Mouse (Mus musculus) olfactory bulb, adult 2 months (tissue): Measurements from ENCODE around the gene Rpp25. TPM values are rescaled to one million over a fixed set of nuclear protein-coding genes. Genes with fewer than 3 reads are reported as not detected.

ENCODE experiments used
- H3K27ac ChIP-seq: fragments of 200-500 bp; 2 replicates; pipeline ENCODE4 v1.5.1; 2012; ENCODE audit warnings: low read depth, low read length; ENCODE audit not compliant: insufficient read depth
- H3K4me1 ChIP-seq: fragments of 200-500 bp; 2 replicates; pipeline ENCODE4 v1.6.1; 2012; ENCODE audit warnings: low read length; ENCODE audit not compliant: control insufficient read depth, insufficient read depth
- H3K4me3 ChIP-seq: fragments of 200-500 bp; 2 replicates; pipeline ENCODE4 v1.5.1; 2012; ENCODE audit warnings: mild to moderate bottlenecking, low read depth, low read length, moderate library complexity; ENCODE audit not compliant: insufficient read depth
- CTCF ChIP-seq: fragments of 200-500 bp; IDR thresholded peaks from 2 replicates; pipeline ENCODE4 v1.5.1; 2012; ENCODE audit warnings: low read depth, mild to moderate bottlenecking, low read length, moderate library complexity; ENCODE audit not compliant: insufficient read depth
- POLR2A ChIP-seq: fragments of 200-500 bp; IDR thresholded peaks from 2 replicates; pipeline ENCODE4 v1.6.1; 2012; ENCODE audit warnings: mild to moderate bottlenecking, low read depth, low read length, moderate library complexity; ENCODE audit not compliant: insufficient read depth
- WGBS: fragments of 180-500 bp; shearing (Covaris S2); methylation state at CpG from one replicate; pipeline ENCODE4 v1.1.7; 2018; 5-methylcytosine and 5-hydroxymethylcytosine counted together
- polyA plus RNA-seq: library from polyadenylated mRNA; stranded (reverse); fragments of >200 nt; gene quantifications from 2 replicates; pipeline ENCODE4 v1.2.4, GENCODE M21; 2012; ENCODE audit warnings: low replicate concordance; ENCODE audit not compliant: missing spikeins, insufficient read depth, insufficient read length

Rpp25 gene
- polyA plus RNA-seq, result not detected in 2 replicates

GRCm38 (mm10) chr9:57503622-57504380, at the start of gene Rpp25:
Gene Rpp25 (plus strand): TSS chr9:57504026.
- H3K4me3 ChIP-seq, result peak within 1 kb of the TSS; percentile 60
- TF ChIP-seq CTCF (no peak), POLR2A (peak; percentile 54; the same call in 1 of the 2 replicates)
- WGBS, result 1% methylated on average over 46 of the region's 46 CpGs
- peaks cover 30% of the 10 kb centered on the region for H3K4me1 ChIP-seq
- H3K27ac ChIP-seq, result peak within 1 kb of the TSS; percentile 97

GRCm38 (mm10) chr9:57459707-57460106, 44.1 kb upstream of the Rpp25 start:
- Histone ChIP-seq H3K4me3 (no peak overlapping the region), H3K4me1 (peaks cover 21% of the 10 kb centered on the region; the same call in 1 of the 2 replicates), H3K27ac (no peak overlapping the region)
- 99% methylated on average over 2 of the region's 2 CpGs for WGBS
- TF ChIP-seq POLR2A, result no peak
- no peak for TF ChIP-seq CTCF

DNA sequence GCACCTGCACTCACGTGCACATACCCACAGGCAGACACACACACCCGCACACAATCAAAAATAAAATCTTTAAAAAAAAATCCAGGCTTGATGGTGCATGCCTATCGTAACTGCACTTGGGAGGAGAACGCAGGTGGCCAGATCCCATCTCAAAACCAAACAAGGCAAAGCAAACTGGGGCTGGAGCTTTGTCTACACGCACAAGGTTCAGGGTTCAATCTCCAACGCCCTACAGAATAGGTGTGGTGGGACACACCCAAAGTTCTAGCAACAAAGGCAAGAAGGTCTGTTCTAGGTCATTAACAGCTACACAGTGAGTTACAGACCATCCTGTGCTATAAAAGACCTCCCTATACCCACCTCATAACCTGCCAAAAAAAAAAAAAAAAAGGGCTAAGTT, 41.0 kb upstream of the Rpp25 start:
- Histone ChIP-seq H3K27ac (no peak overlapping the region), H3K4me3 (no peak overlapping the region), H3K4me1 (peaks cover 19% of the 10 kb centered on the region; the same call in 1 of the 2 replicates)
- WGBS, result 84% methylated on average over 6 of the region's 6 CpGs
- TF ChIP-seq CTCF, result no peak
- TF ChIP-seq POLR2A, result no peak

GRCm38 (mm10) chr9:57466101-57466500, 37.7 kb upstream of the Rpp25 start:
- peaks cover 20% of the 10 kb centered on the region for H3K4me1 ChIP-seq
- 54% methylated on average over 3 of the region's 3 CpGs for WGBS
- no peak overlapping the region for H3K27ac ChIP-seq
- no peak for TF ChIP-seq CTCF
- TF ChIP-seq POLR2A, result no peak
- H3K4me3 ChIP-seq, result 0 out of 2 replicates have a peak overlapping the region, but pooled peaks have one; percentile 10

DNA sequence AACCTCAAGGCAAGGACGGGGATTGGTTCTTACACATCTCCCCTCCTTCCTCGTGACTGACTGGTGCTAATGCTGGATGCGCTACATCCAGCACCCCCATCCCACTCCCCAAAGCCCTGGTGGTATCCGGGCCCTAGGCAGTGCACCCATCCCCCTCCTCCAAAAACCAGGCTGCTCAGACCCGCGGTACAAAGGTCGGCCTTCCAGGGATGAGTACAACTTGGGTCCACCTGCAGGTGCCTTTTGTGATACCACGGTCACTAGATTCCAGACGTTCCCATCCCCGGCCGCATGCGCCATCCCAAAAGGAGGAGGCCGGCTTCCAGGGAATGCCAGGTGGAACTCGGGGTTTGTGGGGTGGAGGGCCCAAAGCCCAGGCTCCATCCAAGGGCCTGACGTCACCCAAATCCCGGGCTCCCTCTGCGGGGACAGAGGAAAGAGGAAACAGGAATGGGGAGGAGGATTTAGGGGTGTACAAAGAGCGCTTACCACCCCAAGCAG, 36.5 kb upstream of the Rpp25 start:
- H3K4me3 ChIP-seq, result peak overlapping the region; percentile 66
- TF ChIP-seq CTCF (no peak), POLR2A (no peak)
- H3K4me1 ChIP-seq, result peaks cover 20% of the 10 kb centered on the region
- under 1% methylated on average over 18 of the region's 18 CpGs for WGBS
- peak overlapping the region; percentile 86 for H3K27ac ChIP-seq

- peaks cover 17% of the 10 kb centered on the region for H3K4me1 ChIP-seq
- 1% methylated on average over 48 of the region's 48 CpGs for WGBS
- peak; percentile 96 for TF ChIP-seq POLR2A
- TF ChIP-seq CTCF, result no peak
- H3K27ac ChIP-seq, result peak within 1 kb of the TSS; percentile 86
- H3K4me3 ChIP-seq, result peak within 1 kb of the TSS; percentile 66
Measured at GRCm38 (mm10) chr9:57467896-57468549, 35.8 kb upstream of the Rpp25 start, which contains the start of gene Scamp5. Gene Scamp5 (minus strand): TSS chr9:57468060.

- WGBS, result 25% methylated on average over 4 of the region's 4 CpGs
- Histone ChIP-seq H3K4me1 (peaks cover 17% of the 10 kb centered on the region), H3K4me3 (no peak overlapping the region), H3K27ac (no peak overlapping the region)
- no peak for TF ChIP-seq CTCF
- TF ChIP-seq POLR2A, result no peak
Measured at GRCm38 (mm10) chr9:57468914-57469313, 34.9 kb upstream of the Rpp25 start.

GRCm38 (mm10) chr9:57485774-57486173, 18.1 kb upstream of the Rpp25 start:
- 9% methylated on average over 7 of the region's 7 CpGs for WGBS
- TF ChIP-seq POLR2A, result no peak
- TF ChIP-seq CTCF, result no peak
- Histone ChIP-seq H3K4me3 (no peak overlapping the region), H3K27ac (no peak overlapping the region; the same call in 1 of the 2 replicates), H3K4me1 (peaks cover 2% of the 10 kb centered on the region; the same call in 1 of the 2 replicates)

GRCm38 (mm10) chr9:57487807-57488206, 16.0 kb upstream of the Rpp25 start:
- Histone ChIP-seq H3K27ac (no peak overlapping the region), H3K4me1 (peaks cover 2% of the 10 kb centered on the region; the same call in 1 of the 2 replicates), H3K4me3 (no peak overlapping the region)
- TF ChIP-seq CTCF (no peak), POLR2A (no peak)
- WGBS, result 74% methylated on average over 7 of the region's 7 CpGs
